Mouse (Mus musculus) CD4-positive, CD25-positive, alpha-beta regulatory T cell, adult 4 months (primary cell): ENCODE results near the gene Zfp609. TPM values are rescaled to one million over a fixed set of nuclear protein-coding genes. Genes with fewer than 3 reads are reported as not detected.

Source experiments
- ATAC-seq: one replicate; pipeline ENCODE4 v1.8.0; 2017
- polyA plus RNA-seq, 2 experiments: library from polyadenylated mRNA; unstranded; fragments of 100-300 nt; shearing (Covaris generic); gene quantifications; one replicate each; pipeline ENCODE4 v1.2.1; 2017

Zfp609 gene
- polyA plus RNA-seq, 2 experiments from 2014 or later: 2.7 TPM

DNA sequence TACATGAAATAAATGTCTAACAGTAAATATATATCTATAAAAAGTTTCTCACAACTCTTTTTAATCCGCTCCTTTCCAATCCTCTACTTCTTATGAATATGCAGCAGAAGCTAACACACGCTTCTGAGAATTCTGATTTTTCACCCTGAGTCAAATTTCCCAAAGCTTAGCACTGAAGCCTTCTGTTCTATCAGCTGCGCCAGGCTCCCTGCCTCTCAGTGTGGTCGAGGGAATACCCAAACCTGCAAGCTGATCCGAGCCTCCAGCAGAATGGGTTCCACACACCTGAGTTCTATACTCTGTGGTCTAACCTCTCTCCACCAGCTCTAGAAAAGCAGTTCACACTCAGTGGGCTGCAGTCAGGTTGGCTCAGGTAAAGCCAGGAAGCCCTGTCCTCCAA is 68.1 kb downstream of the Zfp609 start:
- no peak for ATAC-seq

DNA sequence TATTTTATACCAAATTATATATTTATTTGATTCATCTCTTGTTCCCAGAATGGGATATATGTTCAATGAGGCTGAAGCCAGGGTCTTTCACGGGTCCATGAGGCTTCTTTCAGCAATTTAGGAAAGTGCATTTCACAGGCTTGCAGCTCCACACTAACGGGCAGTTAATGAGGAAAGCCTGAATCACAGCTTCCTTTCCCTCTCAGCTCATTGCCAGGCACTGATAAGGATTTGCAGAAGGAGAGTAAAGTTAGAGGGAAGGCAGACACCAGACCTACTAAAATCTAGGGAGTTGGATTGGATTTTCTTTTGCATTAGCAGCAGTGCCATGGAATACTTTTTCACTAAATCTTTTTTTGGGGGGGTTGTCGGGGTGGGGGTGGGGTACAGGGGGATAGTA is 69.5 kb downstream of the Zfp609 start:
- ATAC-seq: no peak

GRCm38 (mm10) chr9:65755673-65756375 is 71.5 kb downstream of the Zfp609 start:
- ATAC-seq: no peak

GRCm38 (mm10) chr9:65755164-65755563 is 72.2 kb downstream of the Zfp609 start:
- no peak for ATAC-seq

DNA sequence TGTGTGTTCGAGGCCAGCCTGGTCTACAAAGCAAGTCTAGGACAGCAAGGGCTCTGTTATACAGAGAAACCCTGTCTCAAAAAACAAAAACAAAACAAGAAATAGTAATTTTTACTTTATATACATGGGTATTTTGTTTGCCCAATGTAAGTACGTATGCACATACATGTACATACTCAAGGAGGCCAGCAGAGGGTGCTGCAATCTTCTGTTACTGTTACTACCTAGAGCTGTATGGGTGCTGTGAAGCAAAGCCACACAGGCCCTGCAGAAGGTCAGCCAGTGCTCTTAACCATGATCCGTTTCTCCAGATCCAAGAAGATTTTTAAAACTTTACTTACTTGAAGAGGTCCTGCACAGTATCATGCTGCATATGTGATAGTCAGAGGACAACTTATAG is 74.7 kb downstream of the Zfp609 start:
- no peak for ATAC-seq

GRCm38 (mm10) chr9:65751906-65752305 is 75.5 kb downstream of the Zfp609 start:
- ATAC-seq: no peak

DNA sequence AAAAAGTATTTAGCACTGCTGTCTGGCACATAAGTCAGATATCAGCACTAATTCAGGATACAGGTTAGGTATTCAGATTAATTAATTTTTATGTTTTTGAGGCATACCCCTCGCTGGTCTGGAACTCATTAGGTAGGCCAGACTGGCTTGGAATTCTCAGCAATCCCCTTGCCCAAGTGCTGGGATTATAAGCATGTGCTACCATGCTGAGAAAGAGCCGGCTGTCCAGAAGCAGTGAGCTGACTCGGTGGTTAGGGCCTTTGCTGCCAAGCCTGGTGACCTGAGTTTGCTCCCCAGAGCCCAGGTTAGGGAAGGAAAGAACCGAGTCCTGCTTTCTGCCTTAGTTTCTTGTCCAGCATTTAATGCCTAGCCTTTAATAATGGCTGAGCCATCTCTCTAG is 79.3 kb downstream of the Zfp609 start:
- no peak for ATAC-seq

GRCm38 (mm10) chr9:65746479-65746878 is 80.9 kb downstream of the Zfp609 start:
- no peak for ATAC-seq

DNA sequence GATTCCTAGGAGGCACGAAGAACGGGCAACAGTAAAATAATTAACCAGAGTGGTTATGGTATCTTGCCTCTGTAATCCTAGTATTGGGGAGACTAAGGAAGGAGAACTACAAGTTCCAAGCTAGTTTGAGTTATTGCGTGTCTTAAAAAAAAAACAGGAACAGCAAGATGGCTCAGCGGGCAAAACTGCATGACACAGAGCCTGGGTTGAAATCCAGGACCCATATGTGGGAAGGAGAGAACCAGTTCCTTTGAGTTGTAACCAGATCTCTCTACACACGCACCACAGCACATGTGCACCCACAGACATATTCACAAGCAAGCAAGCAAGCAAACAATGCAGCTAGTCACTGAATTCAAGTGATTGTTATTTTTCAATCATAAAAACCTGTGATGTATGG is 81.9 kb downstream of the Zfp609 start:
- no peak for ATAC-seq

GRCm38 (mm10) chr9:65744171-65745082 is 82.9 kb downstream of the Zfp609 start:
- ATAC-seq: no peak

DNA sequence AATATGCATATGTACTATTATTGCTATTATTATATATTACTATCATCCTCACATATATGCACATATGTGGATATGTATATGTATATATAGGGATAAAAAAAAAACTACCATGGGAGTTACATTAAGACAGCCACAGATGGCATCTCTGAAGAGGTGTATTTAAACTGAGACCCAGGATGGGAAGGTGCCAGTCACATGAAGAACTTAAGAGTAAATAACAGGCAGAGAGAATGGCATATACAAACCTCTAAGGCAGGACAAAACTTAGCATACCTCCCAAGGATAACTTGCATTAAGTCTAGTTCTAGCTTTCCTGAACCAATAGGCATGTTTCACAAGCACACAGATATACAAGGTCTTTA is 83.6 kb downstream of the Zfp609 start:
- no peak for ATAC-seq

- no peak for ATAC-seq
These were observed 84.0 kb downstream of the Zfp609 start for GRCm38 (mm10) chr9:65743322-65743721.

- ATAC-seq: no peak
These were observed 84.6 kb downstream of the Zfp609 start for GRCm38 (mm10) chr9:65742777-65743176.

DNA sequence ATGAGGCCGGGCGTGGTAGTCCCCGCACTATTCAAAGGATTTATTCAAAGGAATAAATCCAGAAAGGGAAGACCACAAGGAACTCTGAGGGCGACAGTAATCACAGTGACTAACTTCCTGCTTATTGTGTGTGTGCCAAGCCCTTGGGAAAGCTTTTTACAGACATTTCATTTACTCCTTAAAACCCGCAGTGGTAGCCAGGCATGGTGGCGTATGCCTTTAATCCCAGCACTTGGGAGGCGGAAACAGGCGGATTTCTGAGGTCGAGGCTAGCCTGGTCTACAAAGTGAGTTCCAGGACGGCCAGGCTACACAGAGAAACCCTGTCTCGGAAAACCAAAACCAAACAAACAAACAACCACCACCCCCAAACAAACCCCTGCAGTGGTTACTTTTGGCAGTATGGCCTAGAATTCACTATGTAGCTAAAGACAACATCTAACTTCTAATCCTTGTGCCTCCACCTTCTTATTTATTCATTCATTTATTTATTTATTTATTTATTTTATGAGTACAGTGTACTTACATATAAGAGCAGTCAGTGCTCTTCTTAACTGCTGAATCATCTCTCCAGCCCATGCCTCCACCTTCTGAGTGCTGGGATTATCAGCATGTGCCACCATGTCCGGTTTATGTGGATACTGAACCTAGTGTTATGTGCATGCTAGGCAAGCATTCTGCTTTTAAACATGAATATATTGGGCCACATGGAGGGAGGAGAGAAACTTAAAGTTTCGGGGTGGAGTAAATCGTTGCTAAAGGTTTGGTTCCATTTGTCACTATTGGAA is 86.1 kb downstream of the Zfp609 start:
- ATAC-seq: no peak

- no peak for ATAC-seq
These were observed 92.4 kb downstream of the Zfp609 start for GRCm38 (mm10) chr9:65734931-65735330.

GRCm38 (mm10) chr9:65728588-65728987 is 98.8 kb downstream of the Zfp609 start:
- ATAC-seq: no peak

DNA sequence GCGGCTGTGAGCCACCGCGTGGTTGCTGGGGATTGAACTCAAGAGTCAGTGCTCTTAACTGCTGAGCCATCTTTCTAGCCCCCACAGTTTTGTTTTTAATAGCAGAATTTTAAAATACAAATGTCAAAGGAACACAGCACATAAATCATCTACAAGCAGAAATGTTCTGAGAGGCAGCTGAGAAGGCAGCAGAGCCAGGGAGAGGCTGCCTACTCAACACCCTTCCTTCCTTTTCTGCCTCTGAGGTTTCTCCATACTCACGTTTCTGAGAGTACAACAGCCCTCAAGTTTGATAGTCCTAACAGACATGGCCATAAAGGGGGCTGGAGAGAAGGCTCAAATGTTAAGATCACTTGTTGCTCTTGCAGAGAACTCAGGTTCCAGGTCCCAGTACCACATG is 99.9 kb downstream of the Zfp609 start:
- no peak for ATAC-seq

- ATAC-seq: no peak
These were observed 100.9 kb downstream of the Zfp609 start for GRCm38 (mm10) chr9:65726431-65726830.

- ATAC-seq: no peak
These were observed 102.1 kb downstream of the Zfp609 start for GRCm38 (mm10) chr9:65725291-65725622.

- no peak for ATAC-seq
These were observed 102.7 kb downstream of the Zfp609 start for GRCm38 (mm10) chr9:65724471-65725290.

DNA sequence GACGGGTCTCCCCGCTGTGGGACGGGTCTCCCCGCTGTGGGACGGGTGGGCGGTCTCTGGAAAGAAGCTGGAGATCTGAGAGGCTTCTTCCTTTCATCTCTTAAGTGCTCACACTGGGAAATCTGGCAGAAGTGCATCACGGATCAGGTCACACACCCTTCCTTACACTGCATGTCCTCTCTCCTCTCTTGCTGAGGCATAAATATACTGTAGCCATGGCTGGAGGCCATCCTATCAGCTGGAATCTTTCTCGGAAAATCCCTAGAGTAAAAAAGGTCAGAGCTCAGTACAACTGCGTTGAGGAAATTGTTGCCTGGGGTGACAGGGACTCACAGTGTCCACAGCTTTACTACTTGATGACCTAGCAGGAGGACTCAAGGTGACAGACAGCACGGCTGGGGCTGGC is 106.2 kb downstream of the Zfp609 start:
- ATAC-seq: no peak

DNA sequence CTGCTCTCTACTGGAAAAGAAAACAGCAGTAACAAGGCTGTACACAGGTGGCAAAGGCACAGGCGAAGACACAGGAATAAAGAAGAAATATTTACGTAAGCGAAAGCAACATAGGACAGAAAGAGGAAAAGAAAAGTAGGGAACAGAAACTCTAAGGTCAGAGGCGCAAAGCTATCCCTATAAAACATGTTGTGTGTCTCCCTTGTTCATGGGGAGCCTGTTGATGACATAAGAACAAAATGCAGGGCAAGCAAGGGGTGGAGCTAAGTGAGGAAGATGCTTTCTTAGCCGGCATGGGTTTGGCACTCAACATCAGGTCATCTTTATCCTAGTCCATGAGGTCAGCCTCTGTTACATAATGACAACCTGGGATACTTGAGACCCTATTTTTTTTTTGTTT is 109.2 kb downstream of the Zfp609 start:
- no peak for ATAC-seq
